Mouse (Mus musculus) small intestine, adult 2 months (tissue): ENCODE data around the gene Smtnl1. TPM values are rescaled to one million over a fixed set of nuclear protein-coding genes. Genes with fewer than 3 reads are reported as not detected.
"Not testable (repeated sequence)": the region's sequence is repeated elsewhere in the genome, so short reads cannot be mapped to it uniquely, and the experiment has no call there.

Source experiments
- H3K27ac ChIP-seq: fragments of 200-500 bp; 2 replicates; pipeline ENCODE4 v1.5.1; 2012; ENCODE audit warnings: low read depth, low read length, control low read depth, inconsistent platforms; ENCODE audit not compliant: insufficient read depth
- H3K27me3 ChIP-seq: fragments of 200-500 bp; 2 replicates; pipeline ENCODE4 v1.6.1; 2012; ENCODE audit warnings: mild to moderate bottlenecking, moderate library complexity, low read length, inconsistent platforms; ENCODE audit not compliant: control insufficient read depth, insufficient read depth
- H3K36me3 ChIP-seq: fragments of 200-500 bp; 2 replicates; pipeline ENCODE4 v1.6.1; 2012; ENCODE audit warnings: mild to moderate bottlenecking, low read length, control low read depth, inconsistent platforms; ENCODE audit not compliant: control insufficient read depth, insufficient read depth
- H3K4me1 ChIP-seq: fragments of 200-500 bp; 2 replicates; pipeline ENCODE4 v1.6.1; 2012; ENCODE audit warnings: low read length, inconsistent platforms, mixed read lengths; ENCODE audit not compliant: control insufficient read depth, insufficient read depth, insufficient read length
- H3K4me3 ChIP-seq: fragments of 200-500 bp; 2 replicates; pipeline ENCODE4 v1.5.1; 2012; ENCODE audit warnings: low read depth, mild to moderate bottlenecking, control low read depth, inconsistent platforms, low read length, moderate library complexity
- CTCF ChIP-seq: fragments of 200-500 bp; IDR thresholded peaks from 2 replicates; pipeline ENCODE4 v1.5.1; 2012; ENCODE audit warnings: low read depth, mild to moderate bottlenecking, control low read depth, inconsistent platforms, low read length, moderate library complexity, mixed read lengths; ENCODE audit not compliant: insufficient replicate concordance, insufficient read length; ENCODE audit errors: extremely low read depth
- POLR2A ChIP-seq: fragments of 200-500 bp; IDR thresholded peaks from 2 replicates; pipeline ENCODE4 v1.6.1; 2012; ENCODE audit warnings: low read depth, mild to moderate bottlenecking, control low read depth, inconsistent platforms, low read length, moderate library complexity
- WGBS: fragments of 180-500 bp; shearing (Covaris S2); methylation state at CpG from one replicate; pipeline ENCODE4 v1.1.7; 2018; 5-methylcytosine and 5-hydroxymethylcytosine counted together
- polyA plus RNA-seq: library from polyadenylated mRNA; depleted of rRNA; stranded (reverse); fragments of >200 nt; gene quantifications from 2 replicates; pipeline ENCODE4 v1.2.3, GENCODE M21; 2012

Gene Smtnl1
- polyA plus RNA-seq, 1 experiment: 0.06 TPM

DNA sequence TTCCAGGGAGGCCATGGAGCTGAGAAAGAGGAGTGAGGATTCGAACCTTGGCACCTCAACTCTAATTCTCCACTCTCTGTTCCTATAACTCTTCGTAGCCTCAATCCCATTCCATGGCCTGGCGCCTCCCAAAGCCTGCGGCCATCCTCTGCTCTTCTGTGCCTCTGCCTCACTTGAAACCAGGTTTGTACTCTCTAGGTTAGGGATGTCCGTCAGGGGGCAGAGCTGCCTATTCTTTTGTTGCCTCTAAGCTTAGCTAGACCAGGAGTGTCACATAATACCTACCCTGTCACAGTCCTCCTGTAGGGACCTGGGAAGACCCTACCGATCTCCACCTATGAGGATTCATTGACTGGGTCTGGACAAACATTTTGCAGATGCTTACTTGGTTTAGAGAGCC, 9.8 kb downstream of the Smtnl1 start:
- TF ChIP-seq POLR2A (no peak), CTCF (no peak)
- H3K27ac ChIP-seq: no peak overlapping the region
- no peaks in the 10 kb centered on the region for H3K27me3 ChIP-seq
- 93% methylated on average over 6 of the region's 6 CpGs for WGBS
- H3K4me3 ChIP-seq: no peak overlapping the region
- H3K4me1 ChIP-seq: peaks cover 13% of the 10 kb centered on the region
- H3K36me3 ChIP-seq: peaks cover 8% of the 10 kb centered on the region; the same call in 1 of the 2 replicates

DNA sequence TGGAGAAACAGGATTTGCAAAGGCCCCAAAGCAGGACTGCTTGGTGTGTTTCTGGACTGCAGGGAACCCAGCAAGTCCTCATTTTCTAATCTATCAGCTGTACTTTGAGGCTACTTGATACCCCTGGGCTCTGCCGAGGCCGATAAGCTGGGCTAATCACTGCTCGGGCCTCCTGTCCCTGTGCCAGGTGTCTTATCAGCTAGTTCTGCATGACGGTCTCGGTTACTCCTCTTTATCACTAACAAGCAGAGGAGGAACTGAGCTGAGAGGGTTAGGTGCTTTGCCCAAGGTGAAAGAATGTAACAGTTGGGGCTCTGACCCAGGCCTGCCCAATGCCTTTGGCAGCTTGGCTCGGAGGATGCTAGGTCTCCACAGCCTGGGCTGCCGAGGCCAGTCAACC, 10.6 kb downstream of the Smtnl1 start:
- H3K27ac ChIP-seq: peak overlapping the region; percentile 48
- H3K36me3 ChIP-seq: peaks cover 10% of the 10 kb centered on the region; the same call in 1 of the 2 replicates
- no peaks in the 10 kb centered on the region for H3K27me3 ChIP-seq
- no peak overlapping the region for H3K4me3 ChIP-seq
- 34% methylated on average over 7 of the region's 7 CpGs for WGBS
- TF ChIP-seq CTCF: no peak
- no peak for TF ChIP-seq POLR2A
- peaks cover 13% of the 10 kb centered on the region for H3K4me1 ChIP-seq

DNA sequence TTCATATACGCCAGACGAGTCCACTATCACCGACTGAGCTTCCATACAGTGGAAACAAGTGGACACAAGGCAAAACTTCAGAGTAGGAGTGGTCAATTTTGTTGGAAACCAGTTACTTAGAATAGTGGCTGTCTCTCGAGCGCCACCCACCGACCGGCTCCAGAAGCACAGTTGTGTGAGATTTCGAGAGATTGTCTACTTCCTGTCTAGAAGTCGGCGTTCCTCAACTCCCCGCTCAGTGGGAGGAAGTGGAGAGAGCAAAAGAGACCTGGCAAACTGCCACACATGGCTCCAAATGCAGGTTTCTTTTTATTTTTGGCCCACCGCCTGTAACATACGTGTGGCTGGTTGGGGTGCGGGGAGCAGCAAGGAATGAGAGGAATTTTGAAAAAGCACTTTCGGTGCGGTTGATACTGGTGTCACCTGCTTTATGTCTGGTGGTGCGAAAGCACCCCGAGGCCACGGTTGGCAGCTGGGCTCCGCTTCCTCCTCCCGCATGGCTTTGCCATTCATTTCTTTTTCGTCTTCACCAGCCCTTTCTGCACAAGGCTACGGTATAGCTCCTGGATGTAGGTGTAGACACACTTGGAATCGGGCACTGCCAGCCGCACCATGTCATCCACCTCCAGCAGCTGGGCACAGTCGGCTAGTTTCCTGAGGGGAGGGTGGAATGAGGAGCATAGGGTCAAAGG, 11.4 kb downstream of the Smtnl1 start:
- Histone ChIP-seq H3K36me3 (peaks cover 16% of the 10 kb centered on the region), H3K4me1 (peaks cover 13% of the 10 kb centered on the region), H3K27ac (peak overlapping the region; percentile 83), H3K4me3 (peak overlapping the region; percentile 61), H3K27me3 (no peaks in the 10 kb centered on the region)
- WGBS: 16% methylated on average over 26 of the region's 26 CpGs
- TF ChIP-seq CTCF (peak; percentile 88; the same call in 1 of the 2 replicates), POLR2A (no peak; the same call in 1 of the 2 replicates)

DNA sequence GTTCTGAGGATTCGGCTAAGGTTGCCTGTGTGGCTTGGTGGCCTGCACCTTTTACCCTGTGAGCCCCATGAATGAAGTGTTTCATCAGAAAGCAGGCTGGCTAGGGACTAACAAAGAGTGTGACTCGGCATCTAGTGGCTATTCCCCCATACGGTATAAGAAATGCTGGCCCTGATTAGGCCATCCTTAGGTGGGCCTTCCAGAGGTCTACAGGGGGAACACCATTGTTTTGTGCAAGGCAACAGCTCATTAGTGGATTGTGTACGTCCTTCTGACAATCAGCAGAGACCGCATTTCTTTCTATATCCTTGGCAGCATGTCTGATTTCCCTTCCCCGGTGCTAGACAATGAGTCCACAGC, 11.9 kb downstream of the Smtnl1 start:
- H3K4me1 ChIP-seq: peaks cover 13% of the 10 kb centered on the region
- 85% methylated on average over 6 of the region's 6 CpGs for WGBS

DNA sequence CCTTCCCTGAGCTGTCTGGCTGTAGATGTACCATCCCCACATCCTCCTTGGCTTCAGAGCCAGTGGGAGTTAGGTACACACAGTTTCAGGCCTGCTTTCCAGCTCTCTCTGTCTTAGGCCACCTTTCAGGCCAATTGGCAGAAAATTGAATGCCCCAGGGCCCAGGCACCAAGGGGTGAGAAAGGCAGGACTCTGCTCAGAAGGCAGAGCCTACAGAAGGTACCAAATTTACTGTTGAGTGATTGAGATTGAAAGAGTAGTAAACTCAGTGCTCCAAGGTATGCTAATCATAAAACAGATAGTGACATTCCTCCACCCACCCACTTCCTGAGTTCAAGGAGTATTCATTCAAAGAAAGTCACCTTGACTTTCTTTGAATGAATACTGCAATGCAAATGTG, 13.1 kb downstream of the Smtnl1 start:
- no peak overlapping the region for H3K27ac ChIP-seq
- peaks cover 20% of the 10 kb centered on the region for H3K36me3 ChIP-seq
- no peaks in the 10 kb centered on the region for H3K27me3 ChIP-seq
- TF ChIP-seq POLR2A (no peak), CTCF (no peak)
- no peak overlapping the region for H3K4me3 ChIP-seq
- H3K4me1 ChIP-seq: peaks cover 13% of the 10 kb centered on the region

More for the DNA sequence above, 11.9 kb downstream of the Smtnl1 start:
- peak overlapping the region; percentile 54; the same call in 1 of the 2 replicates for H3K27ac ChIP-seq
- H3K36me3 ChIP-seq: peaks cover 16% of the 10 kb centered on the region
- no peaks in the 10 kb centered on the region for H3K27me3 ChIP-seq
- H3K4me3 ChIP-seq: no peak overlapping the region
- TF ChIP-seq POLR2A: no peak
- TF ChIP-seq CTCF: no peak

DNA sequence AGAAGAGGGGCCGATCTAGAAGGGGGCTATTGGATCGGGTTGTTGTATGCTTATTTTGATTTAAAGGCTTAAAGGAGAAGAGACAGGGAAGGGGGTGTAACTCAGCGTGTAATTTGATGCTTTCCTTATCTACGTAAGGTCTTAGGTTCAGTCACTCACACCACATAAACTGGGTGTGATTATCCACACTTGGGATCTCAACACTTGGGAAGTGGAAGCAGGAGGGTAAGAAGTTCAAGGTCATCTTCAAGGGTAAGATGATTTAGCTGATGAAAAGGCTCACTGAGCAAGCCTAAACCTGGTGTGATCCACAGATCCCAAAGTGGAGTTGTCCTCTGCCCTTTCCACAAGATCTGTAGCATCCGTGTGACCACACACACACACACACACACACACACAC, 15.9 kb downstream of the Smtnl1 start:
- no peak for TF ChIP-seq POLR2A
- TF ChIP-seq CTCF: no peak
- 73% methylated on average over 5 of the region's 5 CpGs for WGBS
- Histone ChIP-seq H3K4me1 (peaks cover 12% of the 10 kb centered on the region; the same call in 1 of the 2 replicates), H3K4me3 (no peak overlapping the region), H3K36me3 (peaks cover 29% of the 10 kb centered on the region), H3K27ac (no peak overlapping the region), H3K27me3 (no peaks in the 10 kb centered on the region)

DNA sequence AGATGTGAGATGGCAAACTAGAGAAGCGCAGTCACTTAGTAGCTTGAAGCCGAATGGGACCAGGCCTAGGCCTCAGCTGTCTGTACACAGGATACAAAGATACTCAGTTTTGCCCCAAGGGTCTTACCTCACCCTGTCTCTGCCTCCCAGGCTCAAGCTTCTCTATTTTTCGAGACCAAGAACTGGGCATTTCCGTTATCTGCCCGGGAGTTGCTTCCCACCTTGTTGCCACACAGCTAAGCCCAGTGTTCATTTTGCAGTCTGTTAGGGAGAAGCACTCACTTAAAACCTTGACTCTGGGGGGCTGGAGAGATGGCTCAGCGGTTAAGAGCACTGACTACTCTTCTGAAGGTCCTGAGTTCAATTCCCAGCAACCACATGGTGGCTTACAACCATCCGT, 18.5 kb downstream of the Smtnl1 start:
- WGBS: 92% methylated on average over 7 of the region's 7 CpGs
- Histone ChIP-seq H3K27me3 (no peaks in the 10 kb centered on the region), H3K4me3 (no peak overlapping the region), H3K36me3 (peaks cover 27% of the 10 kb centered on the region), H3K27ac (no peak overlapping the region), H3K4me1 (peaks cover 6% of the 10 kb centered on the region; the same call in 1 of the 2 replicates)
- TF ChIP-seq CTCF: no peak
- no peak for TF ChIP-seq POLR2A

DNA sequence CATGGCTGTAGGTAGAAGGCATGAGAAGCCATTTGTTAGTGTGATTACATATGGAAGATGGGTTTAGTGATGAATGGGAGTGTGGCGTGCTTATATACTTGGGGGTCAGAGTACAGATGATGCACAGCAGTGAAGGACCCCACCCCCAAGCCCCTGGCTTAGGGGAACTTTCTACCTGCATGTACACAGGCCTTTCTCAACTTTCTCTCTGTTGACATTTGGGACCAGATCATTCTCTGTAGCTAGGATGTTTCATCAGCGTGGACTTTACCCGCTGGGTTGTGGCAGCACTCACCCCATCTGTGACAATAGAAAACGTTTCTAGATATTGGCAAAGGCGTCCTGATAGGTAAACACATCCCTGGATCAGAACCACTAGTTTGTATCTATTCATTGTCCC, 21.2 kb downstream of the Smtnl1 start:
- not testable (repeated sequence) for H3K4me3 ChIP-seq, H3K27ac ChIP-seq, H3K4me1 ChIP-seq, H3K27me3 ChIP-seq
- WGBS: 70% methylated on average over 5 of the region's 5 CpGs
- H3K36me3 ChIP-seq: peaks cover 13% of the 10 kb centered on the region; the same call in 1 of the 2 replicates
